Mouse (Mus musculus) intestine, postnatal 0 days (tissue): ENCODE results near the gene Nupr1. TPM values are rescaled to one million over a fixed set of nuclear protein-coding genes. Genes with fewer than 3 reads are reported as not detected.

Experiments
- ATAC-seq: fragments of 200-750 bp; cut with Nextera tagmentation; 2 replicates; pipeline ENCODE4 v1.8.0; 2017; ENCODE audit warnings: mild to moderate bottlenecking, moderate TSS enrichment, moderate library complexity
- H3K27ac ChIP-seq: fragments of 300-500 bp; sonication (generic); 2 replicates; pipeline ENCODE4 v1.5.1; 2014; ENCODE audit warnings: mild to moderate bottlenecking, low read depth, low read length, moderate library complexity
- H3K27me3 ChIP-seq: fragments of 300-500 bp; sonication (generic); replicated peaks from 2 replicates; pipeline ENCODE4 v1.6.1; 2014; ENCODE audit warnings: low read length, mixed read lengths; ENCODE audit not compliant: control insufficient read depth, insufficient read depth
- H3K36me3 ChIP-seq: fragments of 300-500 bp; sonication (generic); 2 replicates; pipeline ENCODE4 v1.6.1; 2014; ENCODE audit warnings: mild to moderate bottlenecking, moderate library complexity; ENCODE audit not compliant: control insufficient read depth, insufficient read depth
- H3K4me1 ChIP-seq: fragments of 300-500 bp; sonication (generic); replicated peaks from 2 replicates; pipeline ENCODE4 v1.6.1; 2014; ENCODE audit warnings: antibody characterized with exemption, low read length, mixed read lengths; ENCODE audit not compliant: control insufficient read depth, insufficient read depth
- H3K4me2 ChIP-seq: fragments of 300-500 bp; sonication (generic); replicated peaks from 2 replicates; pipeline ENCODE4 v1.6.1; 2014; ENCODE audit warnings: low read depth, mild to moderate bottlenecking, moderate library complexity
- H3K4me3 ChIP-seq: fragments of 300-500 bp; sonication (generic); 2 replicates; pipeline ENCODE4 v1.5.1; 2014; ENCODE audit warnings: low read depth, low read length
- H3K9ac ChIP-seq: fragments of 300-500 bp; sonication (generic); 2 replicates; pipeline ENCODE4 v1.6.1; 2014; ENCODE audit warnings: mild to moderate bottlenecking, low read depth, low read length
- H3K9me3 ChIP-seq: fragments of 300-500 bp; sonication (generic); 2 replicates; pipeline ENCODE4 v1.6.1; 2016; ENCODE audit warnings: mixed run types; ENCODE audit not compliant: control insufficient read depth
- CTCF ChIP-seq: sonication (generic); IDR thresholded peaks from 2 replicates; pipeline ENCODE4 v1.5.1; 2016; ENCODE audit warnings: low read depth, mild to moderate bottlenecking, control low read depth, antibody characterized with exemption, moderate library complexity
- WGBS: fragments of 180-500 bp; shearing (Covaris S2); extraction: QIAGEN DNeasy Blood & Tissue Kit; methylation state at CpG from one replicate; pipeline ENCODE4 v1.1.7; 2014; 5-methylcytosine and 5-hydroxymethylcytosine counted together
- polyA plus RNA-seq: library from polyadenylated mRNA; unstranded; fragments of >200 nt; fragmentation: Nextera tagmentation; extraction: Ambion mirVana; gene quantifications from 2 replicates; pipeline ENCODE4 v1.2.1, GENCODE M21; 2015

The Nupr1 gene
- polyA plus RNA-seq, 1 experiment from 2014 or later: 30.8 TPM

DNA sequence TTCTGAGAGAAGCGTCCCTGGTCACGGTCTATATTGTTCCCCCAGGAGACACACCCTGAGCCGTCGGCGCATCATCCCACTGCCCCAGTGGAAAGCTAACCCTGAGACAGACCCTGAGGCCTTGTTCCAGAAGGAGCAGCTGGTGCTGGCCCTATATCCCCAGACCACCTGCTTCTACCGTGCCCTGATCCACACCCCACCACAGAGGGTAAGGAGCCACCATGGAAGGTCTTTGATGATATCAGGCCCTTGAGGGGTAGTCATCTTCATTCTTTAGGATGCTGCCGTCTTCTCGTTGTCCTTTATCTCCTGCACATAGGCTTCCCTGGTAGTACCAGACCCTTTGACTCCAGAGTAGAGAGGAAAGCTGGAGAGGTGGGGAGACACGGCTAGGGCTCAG, 41.5 kb upstream of the Nupr1 start:
- Histone ChIP-seq H3K4me3 (no peak overlapping the region), H3K36me3 (peaks cover 29% of the 10 kb centered on the region; the same call in 1 of the 2 replicates), H3K27ac (no peak overlapping the region), H3K4me2 (no peak overlapping the region), H3K9me3 (no peaks in the 10 kb centered on the region), H3K4me1 (peaks cover 2% of the 10 kb centered on the region; the same call in 1 of the 2 replicates), H3K27me3 (no peaks in the 10 kb centered on the region), H3K9ac (no peak overlapping the region)
- no peak for TF ChIP-seq CTCF
- WGBS: 96% methylated on average over 9 of the region's 9 CpGs
- ATAC-seq: no peak

DNA sequence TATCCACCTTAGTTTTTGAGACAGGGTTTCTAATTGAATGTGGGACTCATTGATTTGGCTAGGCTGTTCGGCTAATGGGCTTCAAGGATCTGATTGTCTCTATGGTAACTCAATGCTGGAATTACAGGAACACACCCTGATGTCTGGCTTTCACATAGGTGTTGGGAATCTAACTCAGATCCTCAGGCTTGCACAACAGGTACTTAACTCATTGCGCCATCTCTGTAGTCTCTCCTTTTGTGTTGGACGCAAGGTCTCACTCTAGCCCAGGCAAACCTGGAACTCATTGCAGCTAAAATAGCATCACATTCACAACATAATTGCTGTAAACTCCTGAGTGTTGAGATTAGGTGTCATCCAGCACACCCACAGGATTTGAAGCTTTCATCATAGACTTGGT, 39.5 kb upstream of the Nupr1 start:
- peaks cover 4% of the 10 kb centered on the region; the same call in 1 of the 2 replicates for H3K4me1 ChIP-seq
- H3K9me3 ChIP-seq: no peaks in the 10 kb centered on the region
- H3K9ac ChIP-seq: no peak overlapping the region
- H3K4me2 ChIP-seq: no peak overlapping the region
- WGBS: 58% methylated on average over 3 of the region's 3 CpGs
- no peak for ATAC-seq
- H3K27me3 ChIP-seq: no peaks in the 10 kb centered on the region
- no peak overlapping the region for H3K4me3 ChIP-seq
- no peak for TF ChIP-seq CTCF
- H3K36me3 ChIP-seq: peaks cover 36% of the 10 kb centered on the region; the same call in 1 of the 2 replicates
- no peak overlapping the region; the same call in 1 of the 2 replicates for H3K27ac ChIP-seq

DNA sequence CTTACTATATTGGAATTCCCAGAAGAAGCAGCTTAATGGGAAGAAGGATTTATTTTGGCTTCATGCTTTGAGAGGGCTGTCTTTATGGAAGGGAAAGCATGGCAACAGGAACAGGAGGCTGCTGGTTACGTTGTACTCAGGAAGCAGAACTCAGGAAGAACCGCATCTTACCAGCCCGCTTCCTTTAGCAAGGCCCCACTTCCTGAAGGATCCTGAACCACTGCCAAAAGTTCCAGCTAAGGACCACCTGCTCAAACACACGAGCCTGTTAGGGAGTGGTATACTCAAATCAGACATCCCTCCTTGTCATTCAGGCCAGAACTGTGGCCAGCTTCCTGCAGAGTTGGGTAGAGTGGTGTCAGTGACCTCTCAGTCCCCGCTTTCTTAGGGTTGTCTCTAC, 37.8 kb upstream of the Nupr1 start:
- TF ChIP-seq CTCF: no peak
- H3K4me3 ChIP-seq: no peak overlapping the region
- WGBS: 62% methylated on average over 5 of the region's 5 CpGs
- H3K36me3 ChIP-seq: peaks cover 41% of the 10 kb centered on the region; the same call in 1 of the 2 replicates
- H3K9ac ChIP-seq: no peak overlapping the region
- H3K4me1 ChIP-seq: peaks cover 9% of the 10 kb centered on the region; the same call in 1 of the 2 replicates
- no peak for ATAC-seq
- H3K9me3 ChIP-seq: no peaks in the 10 kb centered on the region
- no peaks in the 10 kb centered on the region for H3K27me3 ChIP-seq
- no peak overlapping the region for H3K4me2 ChIP-seq
- H3K27ac ChIP-seq: peak overlapping the region; percentile 37; the same call in 1 of the 2 replicates

DNA sequence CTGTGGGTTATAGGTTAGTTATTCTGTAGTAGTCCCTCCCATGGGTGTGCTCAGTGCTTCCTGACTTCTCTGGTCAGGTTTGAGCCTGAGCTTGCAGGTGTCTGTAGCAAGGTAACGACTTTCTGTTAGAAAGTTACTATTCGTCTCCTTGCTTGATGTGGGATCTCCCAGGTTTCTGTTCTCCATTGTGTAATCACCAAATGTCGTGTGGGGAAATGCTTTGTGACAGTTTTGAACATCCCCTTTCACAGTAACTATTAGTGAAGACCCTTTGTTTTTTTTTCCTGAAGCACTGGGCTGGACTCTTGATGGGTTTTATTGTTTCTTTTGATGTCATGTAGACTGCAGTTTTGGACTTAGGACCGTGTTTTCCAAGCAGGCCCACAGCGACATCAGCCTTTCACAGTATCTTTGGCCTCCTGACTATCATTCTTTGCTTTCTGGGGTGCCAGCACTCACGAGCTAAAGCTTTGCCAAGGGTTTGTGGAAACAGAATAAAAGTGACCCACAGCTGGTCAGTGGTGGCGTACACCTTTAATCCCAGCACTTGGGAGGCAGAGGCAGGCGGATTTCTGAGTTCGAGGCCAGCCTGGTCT, 36.9 kb upstream of the Nupr1 start:
- no peak for ATAC-seq
- Histone ChIP-seq H3K4me1 (peaks cover 9% of the 10 kb centered on the region; the same call in 1 of the 2 replicates), H3K27me3 (no peaks in the 10 kb centered on the region), H3K27ac (peak overlapping the region; percentile 1; the same call in 1 of the 2 replicates), H3K9me3 (no peaks in the 10 kb centered on the region), H3K36me3 (peaks cover 32% of the 10 kb centered on the region; the same call in 1 of the 2 replicates), H3K9ac (no peak overlapping the region), H3K4me3 (no peak overlapping the region), H3K4me2 (no peak overlapping the region)
- WGBS: 55% methylated on average over 9 of the region's 9 CpGs
- TF ChIP-seq CTCF: no peak

DNA sequence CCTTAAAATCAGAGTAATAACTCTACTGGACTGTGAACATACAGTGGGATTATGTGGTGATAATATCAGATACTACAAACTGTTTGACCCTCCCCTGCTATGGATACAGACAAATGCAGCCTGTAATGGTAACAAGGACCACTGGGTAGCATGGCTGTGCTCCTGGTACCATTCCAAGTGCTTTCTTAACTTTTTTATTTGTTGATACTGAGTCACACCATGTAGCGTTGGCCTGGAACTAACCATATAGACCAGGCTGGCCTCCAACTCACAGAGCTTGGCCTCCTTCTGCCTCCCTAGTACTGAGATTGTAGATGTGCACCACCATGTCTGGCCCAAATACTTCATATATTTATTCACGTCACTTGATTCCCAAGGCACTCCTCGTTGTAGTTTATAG, 34.6 kb upstream of the Nupr1 start:
- Histone ChIP-seq H3K27ac (no peak overlapping the region; the same call in 1 of the 2 replicates), H3K4me3 (no peak overlapping the region), H3K36me3 (peaks cover 20% of the 10 kb centered on the region), H3K27me3 (no peaks in the 10 kb centered on the region), H3K4me1 (peaks cover 9% of the 10 kb centered on the region; the same call in 1 of the 2 replicates), H3K4me2 (no peak overlapping the region), H3K9ac (no peak overlapping the region), H3K9me3 (no peaks in the 10 kb centered on the region)
- WGBS: 73% methylated on average over 3 of the region's 3 CpGs
- peak; percentile 14; the same call in 1 of the 2 replicates for ATAC-seq
- no peak for TF ChIP-seq CTCF

DNA sequence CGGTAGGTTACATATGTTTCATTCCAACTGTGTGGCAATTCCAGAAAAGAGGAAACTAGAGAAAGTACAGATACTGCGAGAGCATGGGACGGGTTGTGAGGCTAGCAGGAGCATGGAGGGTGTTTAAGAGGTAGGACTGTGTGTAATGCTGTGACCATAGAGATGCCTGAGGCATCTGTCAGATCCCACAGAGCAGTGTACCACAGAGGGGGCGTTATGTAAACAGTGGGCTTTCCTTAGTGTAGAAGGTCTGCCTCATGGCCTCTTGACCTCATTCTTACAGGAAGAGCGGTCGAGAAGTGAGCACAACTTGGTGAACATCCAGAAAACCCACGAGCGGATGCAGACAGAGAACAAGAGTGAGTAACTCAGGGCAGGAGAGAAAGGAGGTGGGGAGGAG, 33.0 kb upstream of the Nupr1 start:
- Histone ChIP-seq H3K27me3 (no peaks in the 10 kb centered on the region), H3K36me3 (peaks cover 19% of the 10 kb centered on the region), H3K4me3 (no peak overlapping the region), H3K9me3 (no peaks in the 10 kb centered on the region), H3K9ac (no peak overlapping the region), H3K4me2 (no peak overlapping the region), H3K4me1 (peaks cover 9% of the 10 kb centered on the region; the same call in 1 of the 2 replicates), H3K27ac (peak overlapping the region; percentile 28; the same call in 1 of the 2 replicates)
- no peak for TF ChIP-seq CTCF
- 58% methylated on average over 8 of the region's 8 CpGs for WGBS
- no peak for ATAC-seq
